Comparison of ENCODE assay signal across 9 mouse cellular contexts in genomic region chr5:92656256-92656655, GRCm38 (mm10). TPM values are rescaled to one million over a fixed set of nuclear protein-coding genes. Genes with fewer than 3 reads are reported as not detected.
DNase-seq lines count a peak whose midpoint lies in the region; TF ChIP-seq lines count a peak whose summit lies in the region.
"Had no signal": no experiment of that assay in that cellular context is flagged by ENCODE, and none has a peak within 500 bp of the region (broad histone marks: within the 10 kb centered on the region; RNA-seq: fewer than 3 reads in every experiment).

No protein-coding gene starts in this region.

- H3K27ac ChIP-seq in liver, adult 2 months (replicated peaks; ENCODE audit: insufficient read depth, low read depth, low read length), result no peak overlapping the region
- H3K27ac ChIP-seq: stomach, embryonic 15.5 days had no signal

- TF ChIP-seq POLR2A in liver, adult 2 months (IDR thresholded peaks at IDR 0.05; ENCODE audit: extremely low read depth, insufficient read depth, low read length), result no peak

- no peak overlapping the region for H3K9ac ChIP-seq in liver, adult 2 months (ENCODE audit: low read depth, low read length)
- H3K9ac ChIP-seq: stomach, embryonic 15.5 days had no signal

- TF ChIP-seq CTCF in liver, adult 2 months (IDR thresholded peaks at IDR 0.05; ENCODE audit: low read depth, low read length), result peak; percentile 79

- no peaks in the 10 kb centered on the region for H3K79me2 ChIP-seq in liver, adult 2 months (ENCODE audit: control insufficient read depth, insufficient read depth, low read length)

- WGBS in liver, adult 2 months, result 3% methylated on average over 1 of the region's 1 CpGs

- no peaks in the 10 kb centered on the region for H3K36me3 ChIP-seq in liver, adult 2 months (ENCODE audit: control insufficient read depth, insufficient read depth, low read length)
- H3K36me3 ChIP-seq: stomach, embryonic 15.5 days had no signal

- no peak overlapping the region for H3K4me3 ChIP-seq in liver, adult 2 months (ENCODE audit: insufficient read depth, low read depth, low read length)
- H3K4me3 ChIP-seq: stomach, embryonic 15.5 days had no signal

- H3K27me3 ChIP-seq in liver, adult 2 months (ENCODE audit: control insufficient read depth, insufficient read depth, low read length), result no peaks in the 10 kb centered on the region
- H3K27me3 ChIP-seq: stomach, embryonic 15.5 days had no signal

- peaks cover 3% of the 10 kb centered on the region; the same call in 1 of the 2 replicates for H3K4me1 ChIP-seq in liver, adult 2 months (ENCODE audit: control insufficient read depth, insufficient read depth, low read length)
- H3K4me1 ChIP-seq: stomach, embryonic 15.5 days had no signal

- peak; percentile 10 for DNase-seq in ovary, adult 18-20 months (ENCODE audit: low spot score)
- DNase-seq in ovary, postnatal 10 days (ENCODE audit: low spot score), result no peak
- peak; percentile 40 for DNase-seq in c-Kit-positive CD71-negative TER-119-negative erythroid progenitor cells, embryonic 14.5 days (ENCODE audit: low read depth)
- DNase-seq in forelimb bud, embryonic 11.5 days (ENCODE audit: low read depth, low spot score), result peak; percentile 63
- peak; percentile 85 for DNase-seq in kidney, adult 9 months
- peak; percentile 76 for DNase-seq in liver, adult 2 months (ENCODE audit: extremely low read depth, low read depth, low spot score)
- DNase-seq in retina, embryonic 14.5 days (ENCODE audit: low spot score), result peak; percentile 63
- DNase-seq in thymus, postnatal 4 days, result peak; percentile 83

RNA-seq across cellular contexts. Expression of gene Ccdc158, which starts 18.8 kb away (rescaled TPM):
- total RNA-seq in liver, adult 2 months (2014; rRNA removed), result 0.37 and 0.40 TPM in 2 replicates
- polyA plus RNA-seq in liver, adult 2 months (2012; rRNA removed), result 0.09 and 0.10 TPM in 2 replicates

RNA-seq across cellular contexts. Expression of gene Shroom3, which starts 27.0 kb away (rescaled TPM):
- total RNA-seq in liver, adult 2 months (2014; rRNA removed), result 4.1 and 7.0 TPM in 2 replicates
- polyA plus RNA-seq in liver, adult 2 months (2012; rRNA removed), result 3.7 and 4.0 TPM in 2 replicates

RNA-seq across cellular contexts. Expression of gene Stbd1, which starts 53.4 kb away (rescaled TPM):
- 48.5 and 63.8 TPM in 2 replicates for total RNA-seq in liver, adult 2 months (2014; rRNA removed)
- 17.8 and 18.2 TPM in 2 replicates for polyA plus RNA-seq in liver, adult 2 months (2012; rRNA removed)
